ENCODE assay signal across 8 mouse cellular contexts in the genomic region with DNA sequence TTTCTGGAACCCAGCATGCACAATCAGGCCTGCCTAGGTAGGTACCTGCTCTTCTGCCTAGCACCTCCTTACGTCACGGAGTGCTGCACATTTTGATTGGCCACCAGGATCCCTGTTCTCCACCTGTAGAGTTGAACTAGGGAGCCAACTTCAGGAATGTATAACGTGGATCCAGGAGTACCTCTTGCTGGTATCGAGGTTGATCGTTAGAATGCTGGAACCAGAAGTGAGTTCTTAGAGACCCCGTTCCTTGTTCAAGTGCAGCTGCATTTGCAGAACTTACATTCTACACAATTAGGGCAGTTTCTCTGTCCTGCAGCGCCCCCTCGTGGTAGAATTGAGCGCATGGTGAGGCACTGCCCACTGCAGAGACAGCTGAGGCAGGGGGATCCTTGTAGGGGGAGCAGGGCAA. TPM values are rescaled to one million over a fixed set of nuclear protein-coding genes. Genes with fewer than 3 reads are reported as not detected.
DNase-seq lines count a peak whose midpoint lies in the region; ATAC-seq and TF ChIP-seq lines count a peak whose summit lies in the region.

No protein-coding gene starts in this region.

- H3K4me3 ChIP-seq in cortical plate, adult 2 months (ENCODE audit: insufficient read depth, low read length), result no peak overlapping the region

- peak; percentile 56 for ATAC-seq in granulocyte monocyte progenitor cell, adult 5-6 weeks (replicated peaks; ENCODE audit: poor library complexity, severe bottlenecking)

- DNase-seq in CD4-positive helper T cell, adult 2 months (ENCODE audit: low read depth, low spot score), result peak; percentile 83
- peak; percentile 79 for DNase-seq in adipocyte (ENCODE audit: low spot score)
- DNase-seq in kidney, postnatal 25 days, result peak; percentile 88 to 90
- peak; percentile 87 for DNase-seq in lung, postnatal 10 days
- DNase-seq in retina, adult 2 months (ENCODE audit: low read depth, low spot score), result peak; percentile 68
- DNase-seq in thymus, postnatal 36 days, result peak; percentile 78 to 84

- no peak for TF ChIP-seq POLR2A in cortical plate, adult 2 months (IDR thresholded peaks at IDR 0.05; ENCODE audit: extremely low read depth, insufficient read depth, low read length)

- H3K27ac ChIP-seq in cortical plate, adult 2 months (ENCODE audit: insufficient read depth, low read length), result no peak overlapping the region

- H3K4me1 ChIP-seq in cortical plate, adult 2 months (ENCODE audit: control insufficient read depth, insufficient read depth, low read length), result no peaks in the 10 kb centered on the region

- peak; percentile 78 for TF ChIP-seq CTCF in cortical plate, adult 2 months (IDR thresholded peaks at IDR 0.05; ENCODE audit: extremely low read depth, insufficient read depth, low read length)

RNA-seq across cellular contexts. Expression of gene Ssc5d, which starts 14.5 kb away (rescaled TPM):
- 3.8 and 4.1 TPM in 2 replicates for polyA plus RNA-seq in cortical plate, adult 2 months (2012; rRNA removed)
- total RNA-seq in granulocyte monocyte progenitor cell, adult 5-6 weeks (2014; fragmentation: Nextera tagmentation), result not detected in 2 replicates
- total RNA-seq in granulocyte monocyte progenitor cell, adult 5-6 weeks (2017), result 0.05 TPM in 1 of 2 replicates, not detected in the other

RNA-seq across cellular contexts. Expression of gene Nat14, which starts 18.2 kb away (rescaled TPM):
- 91.7 and 94.0 TPM in 2 replicates for polyA plus RNA-seq in cortical plate, adult 2 months (2012; rRNA removed)
- total RNA-seq in granulocyte monocyte progenitor cell, adult 5-6 weeks (2014; fragmentation: Nextera tagmentation), result 1.4 TPM in 1 of 2 replicates, not detected in the other
- total RNA-seq in granulocyte monocyte progenitor cell, adult 5-6 weeks (2017), result not detected in 2 replicates

RNA-seq across cellular contexts. Expression of gene Sbk2, which starts 24.1 kb away (rescaled TPM):
- 0.32 and 0.48 TPM in 2 replicates for polyA plus RNA-seq in cortical plate, adult 2 months (2012; rRNA removed)
- total RNA-seq in granulocyte monocyte progenitor cell, adult 5-6 weeks (2014; fragmentation: Nextera tagmentation), result not detected in 2 replicates
- total RNA-seq in granulocyte monocyte progenitor cell, adult 5-6 weeks (2017), result not detected in 2 replicates

RNA-seq across cellular contexts. Expression of gene Zfp628, which starts 25.1 kb away (rescaled TPM):
- 9.7 TPM in 2 replicates for polyA plus RNA-seq in cortical plate, adult 2 months (2012; rRNA removed)
- 4.6 and 7.7 TPM in 2 replicates for total RNA-seq in granulocyte monocyte progenitor cell, adult 5-6 weeks (2014; fragmentation: Nextera tagmentation)
- 1.0 and 1.2 TPM in 2 replicates for total RNA-seq in granulocyte monocyte progenitor cell, adult 5-6 weeks (2017)

RNA-seq across cellular contexts. Expression of gene Sbk3, which starts 30.9 kb away (rescaled TPM):
- 1.2 TPM in 2 replicates for polyA plus RNA-seq in cortical plate, adult 2 months (2012; rRNA removed)
- not detected in 2 replicates for total RNA-seq in granulocyte monocyte progenitor cell, adult 5-6 weeks (2014; fragmentation: Nextera tagmentation)
- total RNA-seq in granulocyte monocyte progenitor cell, adult 5-6 weeks (2017), result not detected in 2 replicates
